Mouse (Mus musculus) heart, postnatal 0 days (tissue): Measurements from ENCODE around the gene Kcnc3. TPM values are rescaled to one million over a fixed set of nuclear protein-coding genes. Genes with fewer than 3 reads are reported as not detected.

ENCODE experiments used
- ATAC-seq: fragments of 200-750 bp; cut with Nextera tagmentation; 2 replicates; pipeline ENCODE4 v1.8.0; 2017; ENCODE audit warnings: low read depth, moderate number of reproducible peaks, moderate library complexity; ENCODE audit not compliant: insufficient read depth
- DNase-seq: peaks from one replicate; pipeline ENCODE4 v3.0.0-alpha.2; 2016; ENCODE audit warnings: low spot score
- H3K27ac ChIP-seq: fragments of 300-500 bp; sonication (generic); 2 replicates; pipeline ENCODE4 v1.5.1; 2014; ENCODE audit warnings: low read depth, mild to moderate bottlenecking
- H3K27me3 ChIP-seq: fragments of 300-500 bp; sonication (generic); 2 replicates; pipeline ENCODE4 v1.6.1; 2014; ENCODE audit warnings: low read length, mixed read lengths; ENCODE audit not compliant: control insufficient read depth, insufficient read depth
- H3K36me3 ChIP-seq: fragments of 300-500 bp; sonication (generic); replicated peaks from 2 replicates; pipeline ENCODE4 v1.6.1; 2014; ENCODE audit warnings: low read length, mixed read lengths; ENCODE audit not compliant: control insufficient read depth, insufficient read depth
- H3K4me1 ChIP-seq: fragments of 300-500 bp; sonication (generic); 2 replicates; pipeline ENCODE4 v1.6.1; 2014; ENCODE audit warnings: antibody characterized with exemption; ENCODE audit not compliant: control insufficient read depth, insufficient read depth
- H3K4me2 ChIP-seq: fragments of 300-500 bp; sonication (generic); 2 replicates; pipeline ENCODE4 v1.6.1; 2014; ENCODE audit warnings: low read depth, mild to moderate bottlenecking, low read length, moderate library complexity
- H3K4me3 ChIP-seq: fragments of 300-500 bp; sonication (generic); 2 replicates; pipeline ENCODE4 v1.5.1; 2014; ENCODE audit warnings: low read depth, low read length
- H3K9ac ChIP-seq: fragments of 300-500 bp; sonication (generic); replicated peaks from 2 replicates; pipeline ENCODE4 v1.6.1; 2014; ENCODE audit warnings: low read depth, low read length, mixed read lengths
- H3K9me3 ChIP-seq: fragments of 300-500 bp; sonication (generic); replicated peaks from 2 replicates; pipeline ENCODE4 v1.6.1; 2016; ENCODE audit warnings: low read length; ENCODE audit not compliant: control insufficient read depth
- CTCF ChIP-seq: IDR thresholded peaks from 2 replicates; pipeline ENCODE4 v1.5.1; 2016; ENCODE audit warnings: antibody characterized with exemption, control low read depth, low read depth
- EP300 ChIP-seq: IDR thresholded peaks from 2 replicates; pipeline ENCODE4 v1.6.1; 2016; ENCODE audit warnings: antibody characterized with exemption, low read depth
- WGBS: fragments of 180-500 bp; shearing (Covaris S2); extraction: QIAGEN DNeasy Blood & Tissue Kit; methylation state at CpG from one replicate; pipeline ENCODE4 v1.1.7; 2014; 5-methylcytosine and 5-hydroxymethylcytosine counted together
- polyA plus RNA-seq: library from polyadenylated mRNA; unstranded; fragments of >200 nt; fragmentation: Nextera tagmentation; extraction: Ambion mirVana; gene quantifications from 2 replicates; pipeline ENCODE4 v1.2.1, GENCODE M21; 2015
- total RNA-seq: library from RNA; depleted of rRNA; stranded (reverse); fragments of >200 nt; gene quantifications from 2 replicates; pipeline ENCODE4 v1.2.3, GENCODE M21; 2014; ENCODE audit warnings: low replicate concordance

The Kcnc3 gene
- total and polyA plus RNA-seq, 2 experiments from 2014 or later = not detected

GRCm38 (mm10) chr7:44586518-44586917, 3.9 kb upstream of the Kcnc3 start:
- WGBS = 10% methylated on average over 19 of the region's 19 CpGs
- H3K9ac ChIP-seq = no peak overlapping the region
- H3K36me3 ChIP-seq = no peaks in the 10 kb centered on the region
- H3K4me2 ChIP-seq = peak overlapping the region; percentile 33; the same call in 1 of the 2 replicates
- H3K27ac ChIP-seq = no peak overlapping the region
- H3K27me3 ChIP-seq = peaks cover 65% of the 10 kb centered on the region
- TF ChIP-seq CTCF (no peak), EP300 (no peak)
- ATAC-seq (no peak), DNase-seq (no peak)
- peaks cover 11% of the 10 kb centered on the region for H3K4me1 ChIP-seq
- no peaks in the 10 kb centered on the region for H3K9me3 ChIP-seq
- peak overlapping the region; percentile 20 for H3K4me3 ChIP-seq

GRCm38 (mm10) chr7:44586930-44587329, 3.5 kb upstream of the Kcnc3 start:
- DNase-seq (peak; percentile 14), ATAC-seq (0 out of 2 replicates have a peak, but pooled peaks have one; percentile 13)
- Histone ChIP-seq H3K4me2 (peak overlapping the region; percentile 33; the same call in 1 of the 2 replicates), H3K36me3 (no peaks in the 10 kb centered on the region), H3K4me3 (peak overlapping the region; percentile 20), H3K9me3 (no peaks in the 10 kb centered on the region), H3K9ac (no peak overlapping the region), H3K4me1 (peaks cover 12% of the 10 kb centered on the region), H3K27ac (no peak overlapping the region), H3K27me3 (peaks cover 70% of the 10 kb centered on the region)
- WGBS = under 1% methylated on average over 18 of the region's 18 CpGs
- TF ChIP-seq EP300 (no peak), CTCF (no peak)

- no peak overlapping the region for H3K4me2 ChIP-seq
- no peaks in the 10 kb centered on the region for H3K36me3 ChIP-seq
- no peak overlapping the region for H3K9ac ChIP-seq
- H3K9me3 ChIP-seq = no peaks in the 10 kb centered on the region
- WGBS = 34% methylated on average over 6 of the region's 6 CpGs
- DNase-seq (no peak), ATAC-seq (no peak)
- H3K4me3 ChIP-seq = no peak overlapping the region
- H3K27me3 ChIP-seq = peaks cover 77% of the 10 kb centered on the region
- peaks cover 12% of the 10 kb centered on the region for H3K4me1 ChIP-seq
- no peak overlapping the region for H3K27ac ChIP-seq
- TF ChIP-seq EP300 = no peak
- TF ChIP-seq CTCF = no peak
These were observed 2.8 kb upstream of the Kcnc3 start for GRCm38 (mm10) chr7:44587676-44588075.

- Histone ChIP-seq H3K27ac (no peak overlapping the region), H3K4me1 (peaks cover 12% of the 10 kb centered on the region), H3K27me3 (peaks cover 84% of the 10 kb centered on the region), H3K9ac (no peak overlapping the region), H3K4me3 (no peak overlapping the region), H3K4me2 (peak overlapping the region; percentile 61; the same call in 1 of the 2 replicates), H3K9me3 (no peaks in the 10 kb centered on the region), H3K36me3 (no peaks in the 10 kb centered on the region)
- DNase-seq = no peak
- WGBS = 11% methylated on average over 12 of the region's 12 CpGs
- no peak for ATAC-seq
- TF ChIP-seq CTCF (no peak), EP300 (no peak)
These were observed 2.1 kb upstream of the Kcnc3 start for GRCm38 (mm10) chr7:44588338-44588737.

- H3K27ac ChIP-seq = no peak overlapping the region
These were observed 1.3 kb upstream of the Kcnc3 start for GRCm38 (mm10) chr7:44589149-44589548.

GRCm38 (mm10) chr7:44589946-44590345, 518 bp upstream of the Kcnc3 start:
- Histone ChIP-seq H3K4me3 (no peak overlapping the region), H3K36me3 (no peaks in the 10 kb centered on the region), H3K4me1 (peaks cover 12% of the 10 kb centered on the region), H3K9me3 (no peaks in the 10 kb centered on the region), H3K4me2 (0 out of 2 replicates have a peak overlapping the region, but pooled peaks have one; percentile 91), H3K27ac (no peak overlapping the region), H3K27me3 (peaks cover 91% of the 10 kb centered on the region), H3K9ac (no peak overlapping the region)
- WGBS = 6% methylated on average over 13 of the region's 13 CpGs
- ATAC-seq = no peak
- TF ChIP-seq EP300 (no peak), CTCF (no peak)
- DNase-seq = no peak

More at GRCm38 (mm10) chr7:44589149-44589548, 1.3 kb upstream of the Kcnc3 start:
- Histone ChIP-seq H3K4me2 (peak overlapping the region; percentile 61), H3K4me3 (peak overlapping the region; percentile 42), H3K4me1 (peaks cover 12% of the 10 kb centered on the region), H3K36me3 (no peaks in the 10 kb centered on the region), H3K9ac (no peak overlapping the region), H3K9me3 (no peaks in the 10 kb centered on the region), H3K27me3 (peaks cover 91% of the 10 kb centered on the region)
- ATAC-seq = no peak
- 1% methylated on average over 31 of the region's 33 CpGs for WGBS
- DNase-seq = no peak
- no peak for TF ChIP-seq EP300
- no peak for TF ChIP-seq CTCF
